Mouse (Mus musculus) midbrain, embryonic 12.5 days (tissue): ENCODE data around the gene Cdca3. TPM values are rescaled to one million over a fixed set of nuclear protein-coding genes. Genes with fewer than 3 reads are reported as not detected.
"Not testable (repeated sequence)": the region's sequence is repeated elsewhere in the genome, so short reads cannot be mapped to it uniquely, and the experiment has no call there.

Experiments used
- ATAC-seq: fragments of 200-750 bp; cut with Nextera tagmentation; 2 replicates; pipeline ENCODE4 v1.8.0; 2017; ENCODE audit warnings: low read depth, moderate TSS enrichment, moderate library complexity; ENCODE audit not compliant: low FRiP score
- H3K27ac ChIP-seq: fragments of 300-500 bp; sonication (generic); replicated peaks from 2 replicates; pipeline ENCODE4 v1.5.1; 2016; ENCODE audit warnings: mild to moderate bottlenecking
- H3K27me3 ChIP-seq: fragments of 300-500 bp; sonication (generic); 2 replicates; pipeline ENCODE4 v1.6.1; 2016; ENCODE audit warnings: mild to moderate bottlenecking
- H3K36me3 ChIP-seq: fragments of 300-500 bp; sonication (generic); 2 replicates; pipeline ENCODE4 v1.6.1; 2016
- H3K4me1 ChIP-seq: fragments of 300-500 bp; sonication (generic); 2 replicates; pipeline ENCODE4 v1.6.1; 2016
- H3K4me2 ChIP-seq: fragments of 300-500 bp; sonication (generic); replicated peaks from 2 replicates; pipeline ENCODE4 v1.6.1; 2016; ENCODE audit warnings: mild to moderate bottlenecking, moderate library complexity
- H3K4me3 ChIP-seq: fragments of 300-500 bp; sonication (generic); 2 replicates; pipeline ENCODE4 v1.5.1; 2016; ENCODE audit warnings: mild to moderate bottlenecking
- H3K9ac ChIP-seq: fragments of 300-500 bp; sonication (generic); replicated peaks from 2 replicates; pipeline ENCODE4 v1.6.1; 2016; ENCODE audit warnings: mild to moderate bottlenecking, moderate library complexity
- H3K9me3 ChIP-seq: fragments of 300-500 bp; sonication (generic); 2 replicates; pipeline ENCODE4 v1.6.1; 2016; ENCODE audit warnings: mild to moderate bottlenecking
- WGBS: fragments of 180-500 bp; shearing (Covaris S2); methylation state at CpG from one replicate; pipeline ENCODE4 v1.1.7; 2016; 5-methylcytosine and 5-hydroxymethylcytosine counted together
- polyA plus RNA-seq: library from polyadenylated mRNA; unstranded; fragments of >200 nt; fragmentation: Nextera tagmentation; extraction: Ambion mirVana; gene quantifications from 2 replicates; pipeline ENCODE4 v1.2.1, GENCODE M21; 2016

Cdca3 gene
- polyA plus RNA-seq, 1 experiment from 2014 or later = 169 TPM

GRCm38 (mm10) chr6:124810566-124811402 lies 18.6 kb upstream of the Cdca3 start:
- not testable (repeated sequence) for H3K27me3 ChIP-seq, H3K9ac ChIP-seq, H3K9me3 ChIP-seq, H3K27ac ChIP-seq, H3K4me2 ChIP-seq, H3K4me3 ChIP-seq, ATAC-seq
- WGBS = 85% methylated on average over 11 of the region's 11 CpGs
- peaks cover 22% of the 10 kb centered on the region for H3K36me3 ChIP-seq
- peaks cover 58% of the 10 kb centered on the region for H3K4me1 ChIP-seq

- ATAC-seq = no peak
- no peak overlapping the region for H3K4me2 ChIP-seq
- H3K36me3 ChIP-seq = peaks cover 27% of the 10 kb centered on the region
- H3K9ac ChIP-seq = no peak overlapping the region
- no peak overlapping the region for H3K27ac ChIP-seq
- no peaks in the 10 kb centered on the region for H3K27me3 ChIP-seq
- H3K9me3 ChIP-seq = no peaks in the 10 kb centered on the region
- H3K4me3 ChIP-seq = no peak overlapping the region
- H3K4me1 ChIP-seq = peaks cover 53% of the 10 kb centered on the region
- 91% methylated on average over 4 of the region's 4 CpGs for WGBS
Observed at GRCm38 (mm10) chr6:124811403-124811665, 18.0 kb upstream of the Cdca3 start.

- WGBS = 86% methylated on average over 24 of the region's 24 CpGs
- no peak for ATAC-seq
- peak overlapping the region; percentile 75; the same call in 1 of the 2 replicates for H3K4me3 ChIP-seq
- no peaks in the 10 kb centered on the region for H3K9me3 ChIP-seq
- 0 out of 2 replicates have a peak overlapping the region, but pooled peaks have one; percentile 86 for H3K27ac ChIP-seq
- peak overlapping the region; percentile 88 for H3K4me2 ChIP-seq
- H3K9ac ChIP-seq = peak overlapping the region; percentile 86; the same call in 1 of the 2 replicates
- H3K36me3 ChIP-seq = peaks cover 33% of the 10 kb centered on the region
- no peaks in the 10 kb centered on the region for H3K27me3 ChIP-seq
- peaks cover 53% of the 10 kb centered on the region for H3K4me1 ChIP-seq
Observed at GRCm38 (mm10) chr6:124811701-124812560, 17.4 kb upstream of the Cdca3 start.

GRCm38 (mm10) chr6:124812848-124813247 lies 16.5 kb upstream of the Cdca3 start:
- no peaks in the 10 kb centered on the region for H3K9me3 ChIP-seq
- H3K27me3 ChIP-seq = no peaks in the 10 kb centered on the region
- ATAC-seq = no peak
- H3K4me1 ChIP-seq = peaks cover 53% of the 10 kb centered on the region
- H3K4me2 ChIP-seq = peak overlapping the region; percentile 88
- peak overlapping the region; percentile 86 for H3K9ac ChIP-seq
- H3K4me3 ChIP-seq = peak overlapping the region; percentile 75
- H3K27ac ChIP-seq = peak overlapping the region; percentile 86
- 15% methylated on average over 9 of the region's 9 CpGs for WGBS
- peaks cover 42% of the 10 kb centered on the region for H3K36me3 ChIP-seq

GRCm38 (mm10) chr6:124813496-124813895 lies 15.9 kb upstream of the Cdca3 start:
- Histone ChIP-seq H3K9me3 (no peaks in the 10 kb centered on the region), H3K9ac (peak overlapping the region; percentile 86), H3K4me1 (peaks cover 48% of the 10 kb centered on the region), H3K36me3 (peaks cover 48% of the 10 kb centered on the region), H3K27ac (peak overlapping the region; percentile 86), H3K27me3 (no peaks in the 10 kb centered on the region), H3K4me2 (peak overlapping the region; percentile 88), H3K4me3 (peak overlapping the region; percentile 75)
- ATAC-seq = peak; percentile 69
- under 1% methylated on average over 18 of the region's 18 CpGs for WGBS

- H3K27me3 ChIP-seq = no peaks in the 10 kb centered on the region
- peak within 1 kb of the TSS; percentile 86 for H3K9ac ChIP-seq
- peak; percentile 77 for ATAC-seq
- H3K4me3 ChIP-seq = peak within 1 kb of the TSS; percentile 75
- peaks cover 43% of the 10 kb centered on the region for H3K4me1 ChIP-seq
- H3K36me3 ChIP-seq = peaks cover 53% of the 10 kb centered on the region
- WGBS = 0% methylated on average over 22 of the region's 22 CpGs
- H3K4me2 ChIP-seq = peak within 1 kb of the TSS; percentile 88
- no peaks in the 10 kb centered on the region for H3K9me3 ChIP-seq
- peak within 1 kb of the TSS; percentile 86 for H3K27ac ChIP-seq
Observed at GRCm38 (mm10) chr6:124813933-124814332, 15.4 kb upstream of the Cdca3 start, which contains the start of gene Tpi1. Gene Tpi1 (minus strand): TSS chr6:124814296.

GRCm38 (mm10) chr6:124814448-124814847 lies 14.9 kb upstream of the Cdca3 start:
- Histone ChIP-seq H3K9me3 (no peaks in the 10 kb centered on the region), H3K4me1 (peaks cover 38% of the 10 kb centered on the region), H3K27me3 (no peaks in the 10 kb centered on the region), H3K36me3 (peaks cover 58% of the 10 kb centered on the region), H3K9ac (no peak overlapping the region), H3K4me2 (peak overlapping the region; percentile 88), H3K4me3 (peak overlapping the region; percentile 75), H3K27ac (peak overlapping the region; percentile 86)
- WGBS = 43% methylated on average over 8 of the region's 8 CpGs
- ATAC-seq = peak; percentile 47

GRCm38 (mm10) chr6:124814858-124815774 lies 14.2 kb upstream of the Cdca3 start:
- ATAC-seq = no peak
- Histone ChIP-seq H3K9ac (no peak overlapping the region), H3K4me1 (peaks cover 32% of the 10 kb centered on the region), H3K4me3 (no peak overlapping the region), H3K27me3 (no peaks in the 10 kb centered on the region), H3K9me3 (no peaks in the 10 kb centered on the region), H3K4me2 (0 out of 2 replicates have a peak overlapping the region, but pooled peaks have one; percentile 88), H3K27ac (no peak overlapping the region; the same call in 1 of the 2 replicates), H3K36me3 (peaks cover 64% of the 10 kb centered on the region)
- 67% methylated on average over 9 of the region's 9 CpGs for WGBS

- Histone ChIP-seq H3K27ac (no peak overlapping the region), H3K27me3 (no peaks in the 10 kb centered on the region), H3K4me1 (peaks cover 29% of the 10 kb centered on the region), H3K9me3 (no peaks in the 10 kb centered on the region), H3K4me2 (no peak overlapping the region), H3K36me3 (peaks cover 66% of the 10 kb centered on the region), H3K4me3 (no peak overlapping the region), H3K9ac (no peak overlapping the region)
- no peak for ATAC-seq
- 92% methylated on average over 4 of the region's 4 CpGs for WGBS
Observed at GRCm38 (mm10) chr6:124816611-124817010, 12.7 kb upstream of the Cdca3 start.

- WGBS = 96% methylated on average over 11 of the region's 11 CpGs
- H3K9me3 ChIP-seq = no peaks in the 10 kb centered on the region
- no peak overlapping the region for H3K4me2 ChIP-seq
- no peak for ATAC-seq
- no peaks in the 10 kb centered on the region for H3K27me3 ChIP-seq
- no peak overlapping the region for H3K9ac ChIP-seq
- H3K4me3 ChIP-seq = no peak overlapping the region
- H3K36me3 ChIP-seq = peaks cover 66% of the 10 kb centered on the region
- H3K27ac ChIP-seq = no peak overlapping the region
- H3K4me1 ChIP-seq = peaks cover 28% of the 10 kb centered on the region
Observed at GRCm38 (mm10) chr6:124817125-124817524, 12.2 kb upstream of the Cdca3 start.

GRCm38 (mm10) chr6:124817563-124817962 lies 11.8 kb upstream of the Cdca3 start:
- 93% methylated on average over 8 of the region's 8 CpGs for WGBS
- Histone ChIP-seq H3K9me3 (no peaks in the 10 kb centered on the region), H3K4me1 (peaks cover 23% of the 10 kb centered on the region), H3K9ac (no peak overlapping the region), H3K4me2 (no peak overlapping the region), H3K27me3 (no peaks in the 10 kb centered on the region), H3K4me3 (no peak overlapping the region), H3K27ac (no peak overlapping the region), H3K36me3 (peaks cover 67% of the 10 kb centered on the region)
- no peak for ATAC-seq
